Mouse (Mus musculus) limb, embryonic 14.5 days (tissue): Measurements from ENCODE around the gene Krt78. TPM values are rescaled to one million over a fixed set of nuclear protein-coding genes. Genes with fewer than 3 reads are reported as not detected.

Experiments
- ATAC-seq: fragments of 200-750 bp; cut with Nextera tagmentation; 2 replicates; pipeline ENCODE4 v1.8.0; 2017; ENCODE audit warnings: low read depth, moderate number of reproducible peaks, moderate TSS enrichment; ENCODE audit not compliant: low FRiP score
- DNase-seq: peaks from one replicate; pipeline ENCODE4 v3.0.0-alpha.2; 2015; ENCODE audit warnings: low spot score
- H3K27ac ChIP-seq: fragments of 300-500 bp; sonication (generic); replicated peaks from 2 replicates; pipeline ENCODE4 v1.5.1; 2014; ENCODE audit warnings: low read depth, mild to moderate bottlenecking, low read length, moderate library complexity, mixed read lengths
- H3K27me3 ChIP-seq: fragments of 300-500 bp; sonication (generic); 2 replicates; pipeline ENCODE4 v1.6.1; 2014; ENCODE audit warnings: low read length, mixed read lengths; ENCODE audit not compliant: control insufficient read depth, insufficient read depth
- H3K36me3 ChIP-seq: fragments of 300-500 bp; sonication (generic); 2 replicates; pipeline ENCODE4 v1.6.1; 2014; ENCODE audit warnings: mild to moderate bottlenecking, low read length, moderate library complexity, mixed read lengths; ENCODE audit not compliant: control insufficient read depth, insufficient read depth
- H3K4me1 ChIP-seq: fragments of 300-500 bp; sonication (generic); 2 replicates; pipeline ENCODE4 v1.6.1; 2014; ENCODE audit warnings: antibody characterized with exemption, low read length, mixed read lengths; ENCODE audit not compliant: control insufficient read depth, insufficient read depth
- H3K4me2 ChIP-seq: fragments of 300-500 bp; sonication (generic); replicated peaks from 2 replicates; pipeline ENCODE4 v1.6.1; 2014; ENCODE audit warnings: low read depth, mild to moderate bottlenecking, low read length, moderate library complexity; ENCODE audit not compliant: severe bottlenecking
- H3K4me3 ChIP-seq: fragments of 300-500 bp; sonication (generic); replicated peaks from 2 replicates; pipeline ENCODE4 v1.5.1; 2014; ENCODE audit warnings: low read length
- H3K9ac ChIP-seq: fragments of 300-500 bp; sonication (generic); 2 replicates; pipeline ENCODE4 v1.6.1; 2014; ENCODE audit warnings: mild to moderate bottlenecking, low read depth, low read length, moderate library complexity; ENCODE audit not compliant: severe bottlenecking
- H3K9me3 ChIP-seq: fragments of 300-500 bp; sonication (generic); 2 replicates; pipeline ENCODE4 v1.6.1; 2016; ENCODE audit warnings: low read length; ENCODE audit not compliant: control insufficient read depth
- POLR2A ChIP-seq: fragments of 200-500 bp; IDR thresholded peaks from 2 replicates; pipeline ENCODE4 v1.8.0; 2012; ENCODE audit warnings: inconsistent platforms, mild to moderate bottlenecking, moderate library complexity, borderline replicate concordance; ENCODE audit not compliant: insufficient read depth, insufficient read length; ENCODE audit errors: extremely low read depth
- WGBS: fragments of 180-500 bp; shearing (Covaris S2); extraction: QIAGEN DNeasy Blood & Tissue Kit; methylation state at CpG from one replicate; pipeline ENCODE4 v1.1.7; 2014; 5-methylcytosine and 5-hydroxymethylcytosine counted together
- polyA plus RNA-seq, 2 experiments: library from polyadenylated mRNA; depleted of rRNA in 1 of 2; stranded (reverse) in 1 of 2; unstranded in 1 of 2; fragments of >200 nt; fragmentation: Nextera tagmentation in 1 of 2; extraction: Ambion mirVana in 1 of 2; gene quantifications; 2 replicates each; pipeline versions ENCODE4 v1.2.1 to v1.2.3; 2012 to 2014

The Krt78 gene
- polyA plus RNA-seq, 2 experiments = 0.08 to 0.09 TPM

- Histone ChIP-seq H3K36me3 (no peaks in the 10 kb centered on the region), H3K27me3 (no peaks in the 10 kb centered on the region), H3K9ac (peak overlapping the region; percentile 25; the same call in 1 of the 2 replicates), H3K4me2 (no peak overlapping the region), H3K9me3 (no peaks in the 10 kb centered on the region), H3K27ac (peak overlapping the region; percentile 80), H3K4me1 (peaks cover 39% of the 10 kb centered on the region), H3K4me3 (no peak overlapping the region)
- no peak for TF ChIP-seq POLR2A
- ATAC-seq (peak; percentile 50; the same call in 1 of the 2 replicates), DNase-seq (peak; percentile 77)
- WGBS = 3% methylated on average over 5 of the region's 5 CpGs
Measured at GRCm38 (mm10) chr15:101976023-101976422, 21.9 kb upstream of the Krt78 start.

GRCm38 (mm10) chr15:101974083-101974845 is 20.2 kb upstream of the Krt78 start:
- H3K4me2 ChIP-seq = no peak overlapping the region

GRCm38 (mm10) chr15:101973414-101974077 is 19.5 kb upstream of the Krt78 start:
- H3K4me3 ChIP-seq = no peak overlapping the region
- H3K36me3 ChIP-seq = no peaks in the 10 kb centered on the region
- peak; percentile 93 for DNase-seq
- H3K27ac ChIP-seq = no peak overlapping the region
- no peaks in the 10 kb centered on the region for H3K27me3 ChIP-seq
- H3K4me2 ChIP-seq = no peak overlapping the region
- H3K9me3 ChIP-seq = no peaks in the 10 kb centered on the region
- H3K9ac ChIP-seq = no peak overlapping the region
- no peak for TF ChIP-seq POLR2A
- 12% methylated on average over 15 of the region's 15 CpGs for WGBS
- H3K4me1 ChIP-seq = peaks cover 37% of the 10 kb centered on the region
- peak; percentile 40; the same call in 1 of the 2 replicates for ATAC-seq

More at GRCm38 (mm10) chr15:101974083-101974845, 20.2 kb upstream of the Krt78 start:
- peaks cover 37% of the 10 kb centered on the region for H3K4me1 ChIP-seq
- TF ChIP-seq POLR2A = no peak
- no peak for ATAC-seq
- H3K36me3 ChIP-seq = no peaks in the 10 kb centered on the region
- no peak for DNase-seq
- H3K9me3 ChIP-seq = no peaks in the 10 kb centered on the region
- H3K27ac ChIP-seq = no peak overlapping the region
- no peak overlapping the region for H3K4me3 ChIP-seq
- H3K9ac ChIP-seq = no peak overlapping the region
- H3K27me3 ChIP-seq = no peaks in the 10 kb centered on the region
- 51% methylated on average over 16 of the region's 16 CpGs for WGBS

- DNase-seq = peak; percentile 69
Measured at GRCm38 (mm10) chr15:101970536-101970935, 16.4 kb upstream of the Krt78 start.

GRCm38 (mm10) chr15:101966808-101967207 is 12.7 kb upstream of the Krt78 start:
- H3K4me1 ChIP-seq = no peaks in the 10 kb centered on the region
- no peak for TF ChIP-seq POLR2A
- no peak for ATAC-seq
- DNase-seq = no peak
- H3K4me2 ChIP-seq = no peak overlapping the region
- no peaks in the 10 kb centered on the region for H3K36me3 ChIP-seq
- H3K9ac ChIP-seq = no peak overlapping the region
- no peaks in the 10 kb centered on the region for H3K9me3 ChIP-seq
- no peak overlapping the region for H3K4me3 ChIP-seq
- no peaks in the 10 kb centered on the region for H3K27me3 ChIP-seq
- 71% methylated on average over 8 of the region's 8 CpGs for WGBS
- H3K27ac ChIP-seq = no peak overlapping the region

More at GRCm38 (mm10) chr15:101970536-101970935, 16.4 kb upstream of the Krt78 start:
- Histone ChIP-seq H3K9me3 (no peaks in the 10 kb centered on the region), H3K9ac (no peak overlapping the region), H3K27me3 (no peaks in the 10 kb centered on the region), H3K4me3 (no peak overlapping the region), H3K27ac (no peak overlapping the region), H3K36me3 (no peaks in the 10 kb centered on the region), H3K4me2 (no peak overlapping the region), H3K4me1 (peaks cover 11% of the 10 kb centered on the region)
- WGBS = 11% methylated on average over 3 of the region's 6 CpGs
- TF ChIP-seq POLR2A = no peak
- ATAC-seq = no peak
